Mouse (Mus musculus): ENCODE results near the gene Entpd3.
"Not testable (repeated sequence)": the region's sequence is repeated elsewhere in the genome, so short reads cannot be mapped to it uniquely, and the experiment has no call there.

Gene Entpd3

DNA sequence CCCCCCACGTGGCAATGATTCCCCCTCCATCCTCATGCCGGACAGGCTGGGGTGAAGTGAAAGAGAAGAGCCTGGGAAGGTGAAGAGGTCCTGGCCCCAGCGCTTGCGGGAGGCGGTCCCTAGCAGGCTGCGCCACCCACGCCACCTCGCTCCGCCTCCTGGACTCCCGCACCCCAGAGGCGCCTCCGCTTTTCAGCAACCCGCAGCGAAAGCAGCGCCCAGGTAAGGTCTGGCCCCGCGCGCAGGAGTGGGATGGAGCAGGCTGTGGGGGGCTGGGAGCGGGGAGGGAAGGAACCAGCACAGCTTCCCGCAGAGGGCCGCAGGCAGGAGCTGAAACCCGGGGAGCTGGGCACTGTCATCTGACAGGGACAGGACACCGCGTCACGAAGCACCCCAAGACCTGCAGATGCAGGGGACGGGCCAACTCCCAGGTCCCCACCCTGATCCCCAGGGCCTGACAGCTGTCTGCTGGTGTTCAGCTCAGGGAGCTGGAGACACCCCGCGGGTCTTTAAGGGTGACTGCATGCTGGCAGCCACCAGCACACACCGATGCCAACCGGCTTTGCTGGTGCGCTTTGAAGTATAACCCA, at the start of gene Entpd3:
Entpd3 (plus strand) TSS at position 157 of the 590 bp plus-strand sequence.
- peak; percentile 50 for DNase-seq (ENCODE audit: low spot score)

DNA sequence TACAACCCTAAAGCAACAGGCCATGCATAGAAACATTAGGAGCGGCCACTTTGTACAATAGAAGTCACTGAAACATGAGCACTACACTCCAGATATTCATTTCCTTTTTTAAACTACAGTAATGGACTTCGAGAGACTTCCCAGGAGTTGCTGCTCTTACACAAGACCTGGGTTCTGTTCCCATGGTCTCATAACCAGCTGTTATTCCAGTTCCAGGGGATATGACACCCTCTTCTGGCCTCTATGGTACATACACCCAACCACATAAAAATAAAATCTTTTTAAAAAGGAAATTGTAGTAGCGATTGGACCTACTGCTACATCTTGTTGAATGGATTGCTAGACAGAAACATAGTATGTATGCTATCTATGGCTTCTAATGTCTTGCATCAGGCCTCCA, 48.1 kb upstream of the Entpd3 start:
- no peak for DNase-seq (ENCODE audit: low spot score)

DNA sequence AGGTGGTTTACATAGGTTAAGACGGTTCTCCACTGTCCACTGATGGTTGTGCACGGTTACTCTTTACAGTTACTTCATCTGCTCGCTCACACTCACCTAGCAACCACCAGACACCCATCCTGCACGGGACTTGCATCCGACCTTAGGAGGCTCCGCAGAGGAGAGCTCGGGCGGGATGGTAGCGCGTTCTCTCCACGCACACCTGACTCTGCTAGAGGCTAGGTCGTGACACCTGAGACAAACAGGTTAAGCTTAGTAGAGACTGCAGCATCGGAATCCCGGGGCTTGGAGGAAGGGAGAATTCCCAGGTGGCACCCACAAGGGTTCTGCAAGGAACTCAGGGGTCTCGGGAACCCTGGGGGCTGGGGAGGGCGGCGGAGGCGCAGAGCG, 47.6 kb upstream of the Entpd3 start, which contains the start of gene Eif1b:
Eif1b (plus strand) TSS at position 223 of the 390 bp plus-strand sequence.
- DNase-seq (ENCODE audit: low spot score) = no peak

DNA sequence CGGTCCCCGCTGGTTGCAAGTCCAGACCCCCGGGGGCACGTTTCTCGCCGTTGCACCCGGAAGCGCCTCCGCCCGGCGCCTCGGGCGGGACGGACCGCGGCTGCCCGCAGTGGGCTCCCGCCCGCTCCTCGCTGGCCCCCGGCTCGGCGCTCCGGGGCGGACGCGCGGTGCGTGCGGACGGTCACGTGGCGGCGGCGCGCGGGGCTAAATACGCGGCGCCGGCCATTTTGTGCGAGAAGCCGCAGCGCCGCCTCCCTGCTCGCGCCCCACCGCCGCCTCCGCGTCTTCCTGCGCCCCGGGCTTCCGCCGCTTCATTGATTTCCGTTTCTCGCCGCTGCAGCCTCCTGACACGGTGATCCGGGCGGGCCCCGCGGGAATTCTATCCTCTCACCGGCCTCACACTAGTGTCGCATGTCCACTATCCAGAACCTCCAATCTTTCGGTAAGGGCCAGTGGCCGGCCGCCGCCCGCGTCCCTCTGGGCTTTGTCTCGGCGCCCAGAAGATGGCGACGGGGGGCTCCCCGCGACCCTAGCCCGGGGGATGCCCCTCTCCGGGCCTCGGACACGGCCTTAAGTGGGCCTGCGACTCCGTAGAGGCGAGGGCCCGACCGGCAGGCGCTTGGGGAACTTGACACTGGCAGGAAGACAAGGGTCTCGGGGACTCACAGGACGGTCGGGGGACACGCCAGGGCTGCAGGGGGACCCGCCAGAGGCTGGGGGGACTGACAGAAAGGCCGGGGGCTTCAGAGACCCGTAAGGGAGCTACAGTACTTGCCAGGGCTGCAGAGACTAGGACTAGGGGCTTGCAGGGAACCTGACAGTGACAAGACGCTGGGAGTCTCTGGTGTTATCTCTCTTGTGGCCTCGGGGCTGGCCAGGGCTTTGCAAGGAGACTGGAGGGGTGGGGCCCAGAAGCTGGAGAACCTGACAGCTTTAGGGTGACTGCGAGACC, 46.9 kb upstream of the Entpd3 start:
- DNase-seq (ENCODE audit: low spot score) = peak; percentile 82

DNA sequence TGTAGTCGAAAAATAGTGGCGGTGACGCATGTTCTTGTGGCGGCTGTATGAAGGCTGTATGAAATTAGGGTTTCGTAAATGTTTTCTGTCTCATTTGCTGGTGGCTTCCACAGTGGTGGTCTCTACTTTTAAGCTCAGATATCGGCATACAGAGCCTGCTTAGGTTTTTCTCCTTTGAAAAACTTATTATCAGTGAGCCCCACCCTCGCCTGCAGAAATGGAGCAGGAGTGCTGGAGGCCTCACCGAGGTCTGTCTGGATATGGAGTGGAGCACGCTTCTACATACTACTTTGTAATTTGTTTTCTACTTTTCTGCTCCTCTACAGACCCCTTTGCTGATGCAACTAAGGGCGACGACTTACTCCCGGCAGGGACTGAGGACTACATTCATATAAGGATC, 45.8 kb upstream of the Entpd3 start:
- no peak for DNase-seq (ENCODE audit: low spot score)

DNA sequence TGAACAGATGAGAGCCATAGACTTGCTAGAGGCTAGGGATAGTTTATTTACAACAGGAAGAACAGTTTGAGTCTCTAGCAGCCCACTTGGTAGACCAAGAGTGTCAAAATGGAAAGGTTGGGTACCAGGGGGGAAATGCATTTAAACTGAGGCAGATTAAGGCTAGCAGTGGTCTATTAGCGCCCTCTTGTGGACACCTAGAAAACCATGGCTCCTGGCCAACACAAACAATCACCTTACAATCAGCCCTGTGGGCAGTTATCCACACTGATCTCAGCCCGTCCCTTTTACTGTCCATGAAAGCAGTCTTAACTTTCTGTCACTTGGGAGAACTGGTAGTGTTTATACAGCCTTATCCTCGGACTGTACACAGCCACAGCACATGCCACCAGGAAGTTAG, 42.9 kb upstream of the Entpd3 start:
- peak; percentile 45 for DNase-seq (ENCODE audit: low spot score)

DNA sequence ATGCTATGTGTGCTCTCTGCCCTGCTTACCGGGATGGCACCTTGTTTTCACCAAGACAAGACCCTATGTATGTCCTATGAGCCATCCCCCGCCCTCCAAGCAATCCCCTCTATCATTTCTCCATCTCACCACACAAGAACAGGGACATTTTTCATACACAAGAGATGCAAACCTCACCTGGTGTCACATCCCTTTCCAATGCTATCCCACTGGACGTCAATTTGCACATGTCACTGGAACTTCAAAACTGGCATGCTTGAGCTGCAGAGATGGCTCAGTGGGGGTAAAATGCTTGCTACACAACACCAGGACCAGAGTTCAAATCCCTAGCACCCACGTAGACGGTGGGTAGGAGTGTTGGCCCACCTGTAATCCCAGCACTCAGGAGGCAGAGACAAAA, 41.6 kb upstream of the Entpd3 start:
- DNase-seq (ENCODE audit: low spot score) = no peak

DNA sequence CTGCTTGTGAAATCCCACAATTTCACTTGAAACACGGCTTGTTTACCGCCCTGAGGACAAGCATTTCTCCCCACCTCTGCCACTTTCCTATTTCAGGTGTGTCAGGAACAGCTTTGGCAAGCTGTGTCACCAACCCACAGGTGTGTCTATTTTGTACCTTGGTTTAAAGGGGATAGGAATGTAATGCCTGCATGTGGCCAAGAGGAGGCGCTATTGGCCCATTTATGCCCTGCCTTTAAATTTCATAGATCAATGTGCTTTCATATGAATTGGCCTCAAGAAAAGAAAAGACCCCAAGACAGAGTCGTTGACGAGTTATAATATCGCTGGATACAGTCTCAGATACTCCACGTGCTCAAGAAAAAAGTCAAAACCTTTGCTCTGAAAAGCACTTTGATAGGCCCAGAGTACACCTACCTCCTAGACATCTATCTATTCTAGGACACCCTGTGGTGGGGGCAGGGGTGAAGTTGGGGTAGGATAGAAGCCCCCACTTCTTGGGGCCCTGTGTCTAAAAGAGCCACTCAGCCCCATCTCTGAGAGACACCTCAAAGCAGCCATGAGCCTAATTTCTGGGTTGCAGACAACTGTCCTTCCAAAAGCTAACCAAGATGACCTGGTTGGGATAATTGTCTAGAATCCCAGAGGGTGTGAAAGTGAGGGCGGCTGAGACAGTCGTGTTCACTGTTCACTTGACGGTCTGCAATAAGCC, 38.3 kb upstream of the Entpd3 start:
- no peak for DNase-seq (ENCODE audit: low spot score)

DNA sequence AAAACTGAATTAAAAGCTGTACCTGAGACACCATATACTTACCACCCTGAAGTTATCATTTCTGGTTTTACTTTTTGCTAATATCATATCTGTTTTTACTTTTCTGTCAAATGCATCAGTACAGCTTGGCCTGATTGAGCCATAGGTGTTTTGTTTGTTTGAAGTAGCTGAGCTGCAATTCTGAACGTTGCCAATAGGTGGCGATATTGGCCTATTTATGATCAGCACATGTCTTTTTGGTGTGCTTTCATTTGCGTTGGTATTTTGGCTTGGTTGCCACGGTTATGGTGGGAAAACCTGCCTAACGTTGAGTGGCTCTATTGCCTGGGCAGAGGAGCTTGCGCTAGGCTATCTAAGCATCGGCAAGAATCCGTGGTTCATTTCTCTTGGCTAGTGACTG, 37.6 kb upstream of the Entpd3 start:
- DNase-seq (ENCODE audit: low spot score) = peak; percentile 78

DNA sequence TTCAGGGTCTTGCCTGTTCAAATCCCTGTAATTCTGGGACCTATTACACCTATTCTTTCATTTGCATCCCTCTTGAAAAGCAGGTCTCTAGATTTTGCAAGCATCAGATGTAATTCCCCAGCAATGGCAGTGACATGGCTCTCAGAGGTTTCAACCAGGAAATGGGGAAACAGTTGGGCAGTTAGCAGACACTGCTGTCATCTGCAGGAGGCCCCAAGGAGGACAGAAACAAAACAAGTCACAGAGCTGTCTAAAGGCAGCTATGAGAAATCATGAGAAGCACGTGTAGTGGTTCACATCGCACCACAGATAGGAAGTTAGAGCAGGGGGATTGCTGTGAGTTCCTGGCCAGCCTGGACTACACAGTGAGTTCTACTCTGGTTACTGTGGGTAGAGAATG, 35.2 kb upstream of the Entpd3 start:
- no peak for DNase-seq (ENCODE audit: low spot score)

DNA sequence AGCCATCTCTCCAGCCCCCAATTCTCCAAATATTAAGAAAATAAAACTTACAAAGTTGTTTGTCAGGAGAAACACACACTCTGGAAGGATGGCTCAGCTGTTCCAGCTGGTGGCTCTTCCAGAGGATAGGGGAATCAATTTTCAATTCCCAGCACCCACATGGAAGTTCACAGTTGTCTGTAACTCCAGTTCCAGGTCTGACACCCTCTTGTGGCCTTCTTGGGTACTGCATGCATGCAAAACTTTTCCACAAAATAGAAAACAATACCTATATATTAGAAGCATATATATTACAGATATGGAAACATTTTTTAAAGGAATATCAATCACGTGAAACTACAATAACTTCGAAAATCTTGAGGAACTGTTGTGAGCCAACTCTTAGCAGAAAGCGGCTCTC, 27.8 kb upstream of the Entpd3 start:
- no peak for DNase-seq (ENCODE audit: low spot score)

DNA sequence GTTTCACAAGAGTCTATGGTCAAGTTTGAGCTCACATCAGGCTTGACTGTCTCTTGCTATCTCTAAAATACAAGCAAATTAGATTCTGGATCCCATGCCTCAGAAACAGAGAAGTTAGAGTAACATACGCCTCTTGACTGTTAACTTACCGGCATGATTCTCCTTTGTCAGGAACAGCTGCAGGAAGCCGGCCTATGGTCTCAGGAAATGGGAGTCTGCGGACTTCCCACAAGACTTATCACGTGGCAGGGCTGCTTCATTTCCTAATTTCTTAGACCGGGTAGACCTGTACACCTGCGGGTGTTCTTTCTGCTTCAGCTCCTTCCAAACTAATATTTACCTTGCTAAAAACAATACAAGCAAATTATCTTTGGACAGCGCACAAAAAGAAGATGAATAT, 22.9 kb upstream of the Entpd3 start:
- DNase-seq (ENCODE audit: low spot score) = no peak

DNA sequence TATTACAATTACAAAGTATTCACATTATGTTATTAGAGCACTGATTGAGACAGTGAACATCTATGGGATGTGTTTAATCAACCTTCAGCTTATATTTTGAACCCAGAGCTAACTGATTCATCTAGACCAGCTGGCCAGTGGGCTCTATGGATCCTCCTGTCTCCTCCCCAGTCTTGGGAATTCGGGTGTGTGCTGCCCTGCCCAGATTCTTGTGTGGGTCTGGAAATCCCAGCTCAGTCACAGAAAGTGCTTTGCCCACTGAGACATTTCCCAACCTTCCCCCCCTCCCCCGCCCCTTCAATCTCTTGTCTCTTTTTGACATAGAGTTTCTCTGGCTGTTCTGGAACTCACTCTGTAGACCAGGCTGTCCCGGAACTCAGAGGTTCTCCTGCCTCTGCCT, 20.7 kb upstream of the Entpd3 start:
- no peak for DNase-seq (ENCODE audit: low spot score)

DNA sequence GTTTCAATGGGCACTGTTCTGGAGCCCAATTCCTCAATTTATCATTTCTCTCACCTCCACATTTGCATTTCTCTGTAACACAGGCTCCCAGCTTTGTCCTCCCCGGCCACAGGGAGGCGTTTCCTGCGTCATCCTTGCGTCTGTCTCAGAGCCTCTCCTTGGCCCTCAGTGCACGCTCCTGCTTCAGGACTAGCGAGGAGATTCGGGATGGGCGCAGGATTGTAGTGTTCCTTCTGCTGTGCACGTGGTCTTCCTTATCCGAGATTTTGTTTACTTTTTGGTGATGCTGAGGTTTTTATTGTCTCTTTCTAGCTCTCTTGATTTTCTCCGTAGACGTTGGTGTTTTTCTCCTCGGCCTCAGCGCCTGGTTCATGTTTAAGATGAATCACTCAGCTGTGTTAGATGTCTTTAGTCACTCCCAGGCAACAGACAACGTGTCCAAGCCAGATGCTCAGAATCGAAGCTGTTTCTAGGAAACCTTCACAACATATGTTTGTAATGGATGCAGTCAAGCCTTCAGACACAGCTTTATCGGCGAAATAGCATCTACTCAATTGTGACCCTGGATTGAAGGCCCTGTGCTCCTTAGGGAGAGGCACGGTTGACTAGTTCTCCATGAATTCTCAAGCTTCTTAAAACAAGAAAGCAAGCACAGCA, 20.0 kb upstream of the Entpd3 start:
- DNase-seq (ENCODE audit: low spot score) = no peak

DNA sequence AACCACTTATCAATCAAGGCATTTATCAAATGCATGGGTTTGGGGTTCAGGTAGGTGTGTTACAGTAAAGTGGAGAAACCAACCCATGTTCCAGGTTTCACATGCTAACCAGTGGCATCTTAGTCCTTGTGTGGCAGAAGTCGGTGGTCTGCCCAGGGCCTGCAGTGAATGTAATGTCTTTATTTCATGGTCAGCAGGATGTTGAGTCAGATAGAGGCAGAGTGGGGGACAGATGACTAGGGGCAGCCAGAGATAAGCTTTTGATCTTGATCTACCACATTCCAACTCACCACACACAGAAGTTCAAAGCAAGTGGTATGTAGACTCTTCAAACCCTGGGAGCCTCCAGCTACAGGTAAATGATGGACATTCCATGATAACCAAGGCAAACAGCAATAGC, 18.5 kb upstream of the Entpd3 start:
- no peak for DNase-seq (ENCODE audit: low spot score)

DNA sequence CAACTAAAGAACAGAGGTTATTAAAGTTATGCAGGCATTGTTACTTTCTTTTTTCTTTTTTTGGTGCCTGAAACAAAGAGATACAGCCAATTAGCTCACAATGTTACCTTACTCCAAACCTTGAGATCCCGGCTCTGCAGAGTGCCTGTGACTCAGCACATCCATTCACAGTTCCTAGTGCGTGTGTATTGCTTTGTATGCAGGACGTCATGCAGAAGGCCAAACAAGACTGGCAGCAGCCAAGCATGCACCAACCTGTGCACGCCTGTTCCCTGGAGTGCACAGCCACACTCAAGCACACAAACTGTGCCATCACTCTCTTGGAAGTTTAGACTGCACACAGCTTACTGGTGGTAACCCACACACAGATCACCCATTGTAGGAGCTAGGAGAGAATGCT, 12.3 kb upstream of the Entpd3 start:
- no peak for DNase-seq (ENCODE audit: low spot score)

DNA sequence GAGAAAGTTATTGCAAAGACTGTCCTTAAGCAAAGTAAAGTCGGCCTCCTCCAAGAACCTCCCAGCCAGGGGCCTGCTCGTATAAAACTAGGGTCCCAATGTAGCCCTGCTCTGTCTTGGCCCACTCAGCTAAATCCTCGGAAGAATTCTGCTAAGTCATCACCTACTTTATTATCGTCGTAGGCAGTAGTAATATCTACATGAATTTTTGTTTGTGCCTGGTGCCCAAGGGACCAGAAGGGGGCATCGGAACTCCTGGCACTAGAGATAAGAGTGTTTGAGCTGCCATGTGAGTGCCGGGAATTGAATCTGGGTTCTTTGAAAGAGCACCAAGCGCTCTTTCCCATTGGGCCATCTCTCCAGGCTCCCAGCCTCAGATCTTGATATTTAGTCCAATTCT, 11.7 kb upstream of the Entpd3 start:
- no peak for DNase-seq (ENCODE audit: low spot score)

DNA sequence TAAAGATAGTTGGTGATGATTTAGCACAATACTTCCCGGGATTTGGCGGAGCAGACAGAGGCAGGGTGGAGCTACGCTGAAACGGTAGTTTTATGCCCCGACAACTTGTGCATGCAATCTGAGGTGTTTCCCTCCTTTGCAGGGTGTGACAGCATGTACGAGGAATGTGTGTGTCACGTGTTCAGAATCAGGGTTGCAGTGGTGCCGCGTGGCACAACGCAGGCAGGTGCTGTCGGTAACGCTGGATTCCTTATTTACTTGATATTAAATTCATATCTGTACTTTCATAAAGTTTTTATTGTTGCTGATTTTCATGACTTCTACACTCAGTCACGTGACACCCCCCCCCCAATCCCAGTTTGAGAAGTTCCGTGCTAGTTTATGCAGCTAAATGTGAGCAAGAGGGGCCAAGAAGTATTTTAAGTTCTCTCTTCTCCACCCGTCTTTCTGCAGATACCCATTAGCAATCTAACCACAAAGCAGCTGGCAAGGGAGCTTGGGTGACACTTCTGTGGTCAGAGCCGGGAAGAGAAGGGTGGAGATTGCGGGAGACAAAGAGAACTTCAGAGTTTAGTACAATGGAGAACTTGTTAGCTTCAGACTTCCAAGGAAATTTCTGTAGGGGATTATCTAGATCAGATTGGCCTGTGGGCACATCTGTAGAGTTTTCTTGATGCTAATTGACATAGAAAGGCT, 10.7 kb upstream of the Entpd3 start:
- no peak for DNase-seq (ENCODE audit: low spot score)

DNA sequence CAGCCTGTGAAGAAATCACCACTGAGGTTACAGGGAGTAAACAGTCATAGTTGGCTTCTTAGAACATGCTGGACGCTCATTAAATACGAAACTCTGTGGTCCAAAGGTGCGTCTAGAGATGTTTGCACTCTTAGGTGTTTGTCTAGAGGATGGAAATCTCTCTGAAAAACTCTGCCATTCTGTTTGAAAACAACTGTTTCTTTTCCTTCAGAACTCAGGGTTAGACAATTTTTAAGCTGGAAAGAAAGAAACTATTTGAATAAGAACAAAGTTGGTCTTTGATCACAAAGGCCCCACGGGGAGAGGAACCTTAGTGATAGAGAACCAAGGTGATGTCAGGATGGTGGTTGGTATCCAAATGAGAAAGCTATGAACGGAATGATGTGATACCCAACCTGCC, 9.1 kb upstream of the Entpd3 start:
- DNase-seq (ENCODE audit: low spot score) = peak; percentile 64

DNA sequence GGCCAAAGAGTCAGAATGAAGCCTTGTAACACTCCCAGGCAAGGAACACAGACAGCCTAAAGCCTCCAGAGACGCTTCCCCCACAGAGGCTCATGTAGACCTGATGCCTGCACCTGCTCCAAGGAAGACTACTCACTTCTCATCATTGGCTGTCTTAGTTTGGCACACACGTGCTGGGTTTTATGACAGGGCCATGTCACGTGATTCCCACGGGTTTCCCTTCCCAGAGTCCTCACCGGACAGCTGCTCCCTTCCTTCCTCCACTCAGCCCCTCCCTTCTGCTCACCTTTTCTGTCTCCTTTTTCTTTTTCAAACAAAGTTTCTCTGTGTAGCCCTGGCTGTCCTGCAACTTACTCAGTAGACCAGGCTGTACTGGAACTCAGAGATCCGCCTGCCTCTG, 7.6 kb upstream of the Entpd3 start:
- DNase-seq (ENCODE audit: low spot score) = no peak

DNA sequence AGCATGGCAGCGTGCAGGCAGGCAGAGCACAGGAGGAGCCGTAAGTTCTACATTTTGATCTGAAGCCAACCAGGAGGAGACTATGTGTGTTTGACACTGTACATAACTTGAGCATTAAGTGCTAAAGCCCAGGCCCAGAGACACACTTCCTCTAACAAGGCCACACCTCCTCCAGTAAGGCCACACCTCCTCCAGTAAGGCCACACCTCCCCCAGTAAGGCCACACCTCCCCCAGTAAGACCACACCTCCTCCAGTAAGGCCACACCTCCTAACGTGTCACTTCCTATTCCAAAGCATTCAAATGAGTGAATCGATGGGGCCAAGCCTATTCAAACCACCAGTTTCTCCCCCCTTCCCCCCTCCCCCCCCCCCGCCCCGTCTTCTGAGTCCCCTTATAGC, 6.9 kb upstream of the Entpd3 start:
- DNase-seq (ENCODE audit: low spot score) = no peak

DNA sequence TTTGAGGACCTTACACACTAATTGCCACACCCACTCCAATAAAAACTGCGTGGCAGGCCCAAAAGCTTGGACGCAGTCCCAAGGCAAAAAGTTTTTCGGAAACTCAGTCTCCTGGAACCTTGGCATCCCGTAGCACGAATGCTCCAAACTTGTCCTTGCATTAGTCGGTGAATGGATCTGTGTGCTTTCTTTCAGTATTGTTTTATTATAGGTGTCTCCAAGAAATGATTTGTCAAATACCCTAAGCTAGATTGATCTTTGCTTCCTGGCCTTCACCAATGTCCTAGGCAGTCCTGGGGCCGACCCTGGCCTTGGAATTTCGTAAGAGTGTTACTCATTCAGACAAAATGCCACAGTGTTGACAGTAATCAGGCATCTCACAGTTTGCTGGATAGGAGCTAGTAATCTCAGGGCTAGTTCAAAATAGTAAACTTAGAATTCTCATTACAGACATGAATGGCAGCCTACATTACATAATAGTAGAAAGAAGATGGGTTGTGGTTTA, 6.1 kb upstream of the Entpd3 start:
- DNase-seq (ENCODE audit: low spot score) = not testable (repeated sequence)
